Mouse (Mus musculus): ENCODE data around the gene Dapk1.

- no peak for TF ChIP-seq CTCF (IDR thresholded peaks at IDR 0.05; ENCODE audit: low read depth, low read length)
- TF ChIP-seq POLR2A (IDR thresholded peaks at IDR 0.05; ENCODE audit: insufficient read depth, low read length), result no peak
- no peak for TF ChIP-seq EP300 (IDR thresholded peaks at IDR 0.05; ENCODE audit: insufficient read depth, low read depth, low read length)
These were observed 86.1 kb downstream of the Dapk1 start for GRCm38 (mm10) chr13:60687891-60688290.

Measured in ES-Bruce4 (cell line).